Mouse (Mus musculus) granulocyte monocyte progenitor cell, adult 5-6 weeks (primary cell): Measurements from ENCODE around the gene Mogat1. TPM values are rescaled to one million over a fixed set of nuclear protein-coding genes. Genes with fewer than 3 reads are reported as not detected.
"Not testable (repeated sequence)": the region's sequence is repeated elsewhere in the genome, so short reads cannot be mapped to it uniquely, and the experiment has no call there.

ENCODE experiments used
- ATAC-seq: replicated peaks from 2 replicates; pipeline ENCODE4 v1.8.0; 2016; ENCODE audit warnings: mild to moderate bottlenecking, moderate TSS enrichment, inconsistent platforms; ENCODE audit not compliant: poor library complexity, severe bottlenecking
- total RNA-seq, 2 experiments: library from RNA; stranded (forward) in 1 of 2; stranded (reverse) in 1 of 2; fragments of 200-712, 200-1000 nt in 1 of 2; fragments of >200 nt in 1 of 2; fragmentation: Nextera tagmentation in 1 of 2; gene quantifications; 2 replicates each; pipeline ENCODE4 v1.2.3; 2014 to 2017

Mogat1 gene
- total RNA-seq, 2 experiments from 2014 or later, result not detected

- ATAC-seq, result peak; percentile 63
Measured at GRCm38 (mm10) chr1:78536310-78537164, 25.7 kb downstream of the Mogat1 start.

GRCm38 (mm10) chr1:78537494-78538010, 26.8 kb downstream of the Mogat1 start:
- peak; percentile 96 for ATAC-seq

GRCm38 (mm10) chr1:78538396-78538795, 27.6 kb downstream of the Mogat1 start:
- no peak for ATAC-seq

- no peak for ATAC-seq
Measured at GRCm38 (mm10) chr1:78539166-78539565, 28.4 kb downstream of the Mogat1 start.

DNA sequence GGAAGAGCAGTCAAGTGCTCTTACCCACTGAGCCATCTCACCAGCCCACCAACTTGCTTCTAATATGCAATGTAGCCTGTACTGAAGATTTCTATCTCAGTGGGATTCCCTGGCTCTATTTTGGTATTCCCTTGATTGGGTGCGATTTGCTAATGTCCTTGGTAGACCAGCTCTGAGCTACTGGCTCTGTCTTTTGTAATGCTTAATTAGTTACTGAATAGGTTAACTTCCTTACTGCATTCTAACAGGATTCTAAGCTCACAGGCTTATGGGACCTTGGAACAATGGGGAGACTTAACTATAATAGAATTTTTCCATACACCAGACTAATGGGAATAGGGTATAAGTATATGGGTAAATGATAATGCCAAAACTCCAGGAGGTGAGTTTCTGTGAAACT, 32.8 kb downstream of the Mogat1 start:
- not testable (repeated sequence) for ATAC-seq

- no peak for ATAC-seq
Measured at GRCm38 (mm10) chr1:78546258-78546657, 35.5 kb downstream of the Mogat1 start.

DNA sequence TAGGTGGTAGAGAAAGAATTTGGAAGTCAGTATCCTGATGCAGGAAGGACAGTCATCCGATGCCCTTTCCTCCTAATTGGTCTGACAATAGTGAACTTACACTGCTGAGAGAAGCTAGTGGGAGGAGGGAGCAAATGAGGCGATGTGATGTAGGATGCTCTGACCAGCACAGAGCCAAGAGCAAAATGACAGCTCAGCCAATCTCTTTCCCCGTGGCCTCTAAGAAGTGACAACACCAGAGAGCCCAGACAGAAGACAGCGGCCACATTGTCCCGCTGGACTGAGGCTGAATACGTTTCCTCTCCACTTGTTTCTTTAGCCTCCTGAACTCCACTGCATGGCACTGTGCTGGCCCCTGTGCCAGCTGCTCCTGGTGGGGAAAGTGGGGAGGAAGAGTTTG, 38.2 kb downstream of the Mogat1 start:
- ATAC-seq, result no peak

- no peak; the same call in 1 of the 2 replicates for ATAC-seq
Measured at GRCm38 (mm10) chr1:78554012-78554666, 43.3 kb downstream of the Mogat1 start.

DNA sequence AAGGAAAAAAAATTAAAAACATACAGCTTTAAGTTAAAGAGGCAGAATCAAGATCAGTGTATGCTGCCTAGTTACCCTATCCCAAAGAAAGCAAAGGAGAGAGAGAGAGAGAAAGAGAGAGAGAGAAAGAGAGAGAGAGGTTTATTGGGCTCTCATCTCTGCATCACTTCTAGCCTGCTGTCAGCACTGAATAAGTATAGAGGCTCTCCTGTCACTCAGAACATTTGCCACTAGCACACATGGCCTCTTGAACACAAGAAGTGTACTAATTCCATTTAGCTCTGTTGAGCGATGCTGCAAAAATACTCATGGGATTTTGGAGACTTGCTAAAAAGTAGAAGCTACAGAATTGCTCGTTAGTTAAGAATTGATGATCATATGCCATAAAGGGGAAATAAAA, 56.2 kb downstream of the Mogat1 start:
- no peak for ATAC-seq

GRCm38 (mm10) chr1:78567421-78567820, 56.6 kb downstream of the Mogat1 start:
- ATAC-seq, result no peak

- ATAC-seq, result no peak
Measured at GRCm38 (mm10) chr1:78567834-78568507, 57.2 kb downstream of the Mogat1 start.

- no peak for ATAC-seq
Measured at GRCm38 (mm10) chr1:78569617-78570016, 58.8 kb downstream of the Mogat1 start.

GRCm38 (mm10) chr1:78585080-78585479, 74.3 kb downstream of the Mogat1 start:
- ATAC-seq, result no peak

- ATAC-seq, result no peak
Measured at GRCm38 (mm10) chr1:78586986-78587385, 76.2 kb downstream of the Mogat1 start.

Other genes with a start within 250 kb of the Mogat1 start
- not detected in 2 replicates for gene Sgpp2, start 200.6 kb upstream of the Mogat1 start, total RNA-seq (2014; fragmentation: Nextera tagmentation)
- gene Sgpp2, start 200.6 kb upstream of the Mogat1 start, total RNA-seq (2017), result not detected in 2 replicates
- 81.3 and 85.3 TPM in 2 replicates for gene Farsb, start 22.1 kb upstream of the Mogat1 start, total RNA-seq (2014; fragmentation: Nextera tagmentation)
- gene Farsb, start 22.1 kb upstream of the Mogat1 start, total RNA-seq (2017), result 75.1 and 85.1 TPM in 2 replicates
- not detected in 2 replicates for gene BC035947, start 1.2 kb downstream of the Mogat1 start, total RNA-seq (2014; fragmentation: Nextera tagmentation)
- not detected in 2 replicates for gene BC035947, start 1.2 kb downstream of the Mogat1 start, total RNA-seq (2017)
- 11.2 and 11.8 TPM in 2 replicates for gene Acsl3, start 146.8 kb downstream of the Mogat1 start, total RNA-seq (2014; fragmentation: Nextera tagmentation)
- gene Acsl3, start 146.8 kb downstream of the Mogat1 start, total RNA-seq (2017), result 24.3 and 37.7 TPM in 2 replicates
- 9.0 and 9.2 TPM in 2 replicates for gene Utp14b, start 147.0 kb downstream of the Mogat1 start, total RNA-seq (2014; fragmentation: Nextera tagmentation)
- 10.3 and 11.4 TPM in 2 replicates for gene Utp14b, start 147.0 kb downstream of the Mogat1 start, total RNA-seq (2017)